Mouse (Mus musculus) limb, embryonic 14.5 days (tissue): ENCODE results near the gene Lamp2. TPM values are rescaled to one million over a fixed set of nuclear protein-coding genes. Genes with fewer than 3 reads are reported as not detected.

ENCODE experiments used
- ATAC-seq: fragments of 200-750 bp; cut with Nextera tagmentation; 2 replicates; pipeline ENCODE4 v1.8.0; 2017; ENCODE audit warnings: low read depth, moderate number of reproducible peaks, moderate TSS enrichment; ENCODE audit not compliant: low FRiP score
- DNase-seq: peaks from one replicate; pipeline ENCODE4 v3.0.0-alpha.2; 2015; ENCODE audit warnings: low spot score
- H3K27ac ChIP-seq: fragments of 300-500 bp; sonication (generic); replicated peaks from 2 replicates; pipeline ENCODE4 v1.5.1; 2014; ENCODE audit warnings: low read depth, mild to moderate bottlenecking, low read length, moderate library complexity, mixed read lengths
- H3K27me3 ChIP-seq: fragments of 300-500 bp; sonication (generic); 2 replicates; pipeline ENCODE4 v1.6.1; 2014; ENCODE audit warnings: low read length, mixed read lengths; ENCODE audit not compliant: control insufficient read depth, insufficient read depth
- H3K36me3 ChIP-seq: fragments of 300-500 bp; sonication (generic); 2 replicates; pipeline ENCODE4 v1.6.1; 2014; ENCODE audit warnings: mild to moderate bottlenecking, low read length, moderate library complexity, mixed read lengths; ENCODE audit not compliant: control insufficient read depth, insufficient read depth
- H3K4me1 ChIP-seq: fragments of 300-500 bp; sonication (generic); 2 replicates; pipeline ENCODE4 v1.6.1; 2014; ENCODE audit warnings: antibody characterized with exemption, low read length, mixed read lengths; ENCODE audit not compliant: control insufficient read depth, insufficient read depth
- H3K4me2 ChIP-seq: fragments of 300-500 bp; sonication (generic); replicated peaks from 2 replicates; pipeline ENCODE4 v1.6.1; 2014; ENCODE audit warnings: low read depth, mild to moderate bottlenecking, low read length, moderate library complexity; ENCODE audit not compliant: severe bottlenecking
- H3K4me3 ChIP-seq: fragments of 300-500 bp; sonication (generic); replicated peaks from 2 replicates; pipeline ENCODE4 v1.5.1; 2014; ENCODE audit warnings: low read length
- H3K9ac ChIP-seq: fragments of 300-500 bp; sonication (generic); 2 replicates; pipeline ENCODE4 v1.6.1; 2014; ENCODE audit warnings: mild to moderate bottlenecking, low read depth, low read length, moderate library complexity; ENCODE audit not compliant: severe bottlenecking
- H3K9me3 ChIP-seq: fragments of 300-500 bp; sonication (generic); 2 replicates; pipeline ENCODE4 v1.6.1; 2016; ENCODE audit warnings: low read length; ENCODE audit not compliant: control insufficient read depth
- POLR2A ChIP-seq: fragments of 200-500 bp; IDR thresholded peaks from 2 replicates; pipeline ENCODE4 v1.8.0; 2012; ENCODE audit warnings: inconsistent platforms, mild to moderate bottlenecking, moderate library complexity, borderline replicate concordance; ENCODE audit not compliant: insufficient read depth, insufficient read length; ENCODE audit errors: extremely low read depth
- WGBS: fragments of 180-500 bp; shearing (Covaris S2); extraction: QIAGEN DNeasy Blood & Tissue Kit; methylation state at CpG from one replicate; pipeline ENCODE4 v1.1.7; 2014; 5-methylcytosine and 5-hydroxymethylcytosine counted together
- polyA plus RNA-seq, 2 experiments: library from polyadenylated mRNA; depleted of rRNA in 1 of 2; stranded (reverse) in 1 of 2; unstranded in 1 of 2; fragments of >200 nt; fragmentation: Nextera tagmentation in 1 of 2; extraction: Ambion mirVana in 1 of 2; gene quantifications; 2 replicates each; pipeline versions ENCODE4 v1.2.1 to v1.2.3; 2012 to 2014

Lamp2 gene
- polyA plus RNA-seq, 2 experiments: 108 to 172 TPM

GRCm38 (mm10) chrX:38453924-38454323, 2.3 kb downstream of the Lamp2 start:
- Histone ChIP-seq H3K27me3 (no peaks in the 10 kb centered on the region), H3K9me3 (no peaks in the 10 kb centered on the region), H3K4me3 (no peak overlapping the region), H3K36me3 (peaks cover 13% of the 10 kb centered on the region), H3K9ac (no peak overlapping the region), H3K4me2 (no peak overlapping the region), H3K4me1 (0 out of 2 replicates have a peak, but pooled peaks cover 3% of the 10 kb centered on the region), H3K27ac (no peak overlapping the region)
- 80% methylated on average over 5 of the region's 5 CpGs for WGBS
- TF ChIP-seq POLR2A: no peak
- no peak for ATAC-seq
- no peak for DNase-seq

- Histone ChIP-seq H3K4me1 (0 out of 2 replicates have a peak, but pooled peaks cover 3% of the 10 kb centered on the region), H3K27me3 (no peaks in the 10 kb centered on the region), H3K4me2 (no peak overlapping the region), H3K36me3 (peaks cover 14% of the 10 kb centered on the region), H3K27ac (no peak overlapping the region), H3K9ac (no peak overlapping the region), H3K9me3 (no peaks in the 10 kb centered on the region), H3K4me3 (no peak overlapping the region)
- 75% methylated on average over 6 of the region's 6 CpGs for WGBS
- no peak for ATAC-seq
- TF ChIP-seq POLR2A: no peak
- no peak for DNase-seq
These were observed 5.8 kb downstream of the Lamp2 start for GRCm38 (mm10) chrX:38450476-38450875.

GRCm38 (mm10) chrX:38445705-38446104, 10.5 kb downstream of the Lamp2 start:
- Histone ChIP-seq H3K27me3 (no peaks in the 10 kb centered on the region), H3K4me2 (no peak overlapping the region), H3K9me3 (no peaks in the 10 kb centered on the region), H3K27ac (no peak overlapping the region), H3K9ac (no peak overlapping the region), H3K4me3 (no peak overlapping the region), H3K36me3 (peaks cover 14% of the 10 kb centered on the region), H3K4me1 (no peaks in the 10 kb centered on the region)
- no peak for DNase-seq
- no peak for TF ChIP-seq POLR2A
- WGBS: 78% methylated on average over 1 of the region's 1 CpGs
- no peak for ATAC-seq

- 85% methylated on average over 1 of the region's 1 CpGs for WGBS
These were observed 13.8 kb downstream of the Lamp2 start for GRCm38 (mm10) chrX:38442425-38442824.

GRCm38 (mm10) chrX:38439629-38440028, 16.6 kb downstream of the Lamp2 start:
- H3K9ac ChIP-seq: no peak overlapping the region
- no peaks in the 10 kb centered on the region for H3K27me3 ChIP-seq
- ATAC-seq (no peak), DNase-seq (no peak)
- H3K27ac ChIP-seq: no peak overlapping the region
- no peaks in the 10 kb centered on the region for H3K4me1 ChIP-seq
- H3K36me3 ChIP-seq: peaks cover 6% of the 10 kb centered on the region
- WGBS: 81% methylated on average over 2 of the region's 2 CpGs
- H3K9me3 ChIP-seq: no peaks in the 10 kb centered on the region
- H3K4me2 ChIP-seq: no peak overlapping the region
- no peak overlapping the region for H3K4me3 ChIP-seq
- no peak for TF ChIP-seq POLR2A

More at GRCm38 (mm10) chrX:38442425-38442824, 13.8 kb downstream of the Lamp2 start:
- no peaks in the 10 kb centered on the region for H3K4me1 ChIP-seq
- no peak overlapping the region for H3K4me2 ChIP-seq
- H3K9ac ChIP-seq: no peak overlapping the region
- no peak for DNase-seq
- H3K4me3 ChIP-seq: no peak overlapping the region
- H3K9me3 ChIP-seq: no peaks in the 10 kb centered on the region
- TF ChIP-seq POLR2A: no peak
- no peaks in the 10 kb centered on the region for H3K27me3 ChIP-seq
- no peak overlapping the region for H3K27ac ChIP-seq
- peaks cover 6% of the 10 kb centered on the region for H3K36me3 ChIP-seq
- no peak for ATAC-seq
